Mouse (Mus musculus): Measurements from ENCODE around the gene Dgkz.

Dgkz gene

GRCm38 (mm10) chr2:91939303-91939935 is 36.2 kb downstream of the Dgkz start:
- no peak for DNase-seq (ENCODE audit: extremely low read depth, low read depth, low spot score)

GRCm38 (mm10) chr2:91936154-91936553 is 39.5 kb downstream of the Dgkz start:
- no peak for DNase-seq (ENCODE audit: extremely low read depth, low read depth, low spot score)

- DNase-seq (ENCODE audit: extremely low read depth, low read depth, low spot score), result no peak
These were observed 40.7 kb downstream of the Dgkz start for GRCm38 (mm10) chr2:91934826-91935525.

DNA sequence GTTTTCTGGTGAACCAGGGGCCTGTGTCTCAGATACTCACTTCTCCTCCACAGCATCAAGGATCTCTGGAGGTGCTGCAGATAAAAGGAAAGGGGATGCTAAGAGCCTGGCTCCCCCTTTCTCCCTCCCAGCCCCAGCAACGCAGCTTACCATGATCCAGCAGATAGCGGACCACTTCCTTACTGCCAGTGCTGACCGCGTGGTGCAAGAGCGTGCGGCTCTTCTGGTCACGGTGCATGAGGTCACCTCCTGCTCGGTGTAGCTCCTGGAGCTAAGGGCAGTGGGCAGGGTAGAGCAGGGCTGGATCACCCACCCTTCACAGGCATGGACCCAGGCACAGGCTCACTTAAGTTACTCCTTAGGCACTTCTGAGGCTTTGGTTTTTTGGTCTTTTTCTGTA is 41.6 kb downstream of the Dgkz start:
- DNase-seq (ENCODE audit: extremely low read depth, low read depth, low spot score), result no peak

DNA sequence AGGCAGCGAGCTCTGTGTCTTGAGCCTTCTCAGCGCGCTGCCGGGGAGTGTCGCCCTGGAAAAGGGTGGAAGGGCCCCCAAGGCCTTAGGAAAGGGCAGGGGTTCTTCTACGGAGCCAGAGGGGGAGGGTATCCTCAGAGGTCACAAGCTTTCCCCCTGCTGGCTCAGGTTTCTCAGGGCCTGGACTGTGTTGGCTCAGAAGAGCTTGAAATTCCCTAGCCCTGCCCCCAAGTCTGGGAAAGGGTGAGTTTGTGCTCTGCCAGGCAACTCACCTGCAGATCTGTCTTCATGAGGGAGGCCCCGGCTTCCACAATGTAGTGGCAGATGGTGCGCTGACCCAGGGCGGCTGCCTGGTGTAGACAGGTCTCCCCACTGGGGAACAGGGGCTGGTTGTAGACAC is 42.2 kb downstream of the Dgkz start:
- DNase-seq (ENCODE audit: extremely low read depth, low read depth, low spot score), result no peak

GRCm38 (mm10) chr2:91932737-91933350 is 42.8 kb downstream of the Dgkz start:
- no peak for DNase-seq (ENCODE audit: extremely low read depth, low read depth, low spot score)

- DNase-seq (ENCODE audit: extremely low read depth, low read depth, low spot score), result no peak
These were observed 43.4 kb downstream of the Dgkz start, which contains the start of gene Mdk for GRCm38 (mm10) chr2:91932160-91932711. Gene Mdk (minus strand): TSS chr2:91932297.

- no peak for DNase-seq (ENCODE audit: extremely low read depth, low read depth, low spot score)
These were observed 44.1 kb downstream of the Dgkz start for GRCm38 (mm10) chr2:91931328-91932159.

GRCm38 (mm10) chr2:91930761-91931291 is 44.8 kb downstream of the Dgkz start:
- DNase-seq (ENCODE audit: extremely low read depth, low read depth, low spot score), result no peak

DNA sequence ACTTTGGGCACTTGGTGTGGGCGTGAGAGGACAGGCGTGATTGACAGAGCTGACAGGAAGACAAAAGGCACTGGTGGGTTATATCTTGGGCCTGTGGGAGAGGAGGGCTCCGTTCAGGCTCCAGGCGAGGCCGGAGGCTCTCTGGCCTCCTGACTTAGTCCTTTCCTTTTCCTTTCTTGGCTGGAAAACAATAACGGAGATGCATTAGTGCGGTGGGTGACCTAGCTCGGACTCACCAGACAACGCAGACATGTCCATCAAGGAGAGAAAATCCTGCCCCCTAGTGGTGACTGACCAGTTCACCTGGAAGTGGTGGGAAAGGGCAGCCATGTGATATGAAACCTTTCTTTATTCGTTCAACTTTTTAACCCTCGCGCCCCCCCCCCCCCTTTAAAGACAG is 45.7 kb downstream of the Dgkz start:
- DNase-seq (ENCODE audit: extremely low read depth, low read depth, low spot score), result no peak

GRCm38 (mm10) chr2:91929455-91929854 is 46.2 kb downstream of the Dgkz start:
- DNase-seq (ENCODE audit: extremely low read depth, low read depth, low spot score), result no peak

- no peak for DNase-seq (ENCODE audit: extremely low read depth, low read depth, low spot score)
These were observed 46.9 kb downstream of the Dgkz start for GRCm38 (mm10) chr2:91928534-91929350.

DNA sequence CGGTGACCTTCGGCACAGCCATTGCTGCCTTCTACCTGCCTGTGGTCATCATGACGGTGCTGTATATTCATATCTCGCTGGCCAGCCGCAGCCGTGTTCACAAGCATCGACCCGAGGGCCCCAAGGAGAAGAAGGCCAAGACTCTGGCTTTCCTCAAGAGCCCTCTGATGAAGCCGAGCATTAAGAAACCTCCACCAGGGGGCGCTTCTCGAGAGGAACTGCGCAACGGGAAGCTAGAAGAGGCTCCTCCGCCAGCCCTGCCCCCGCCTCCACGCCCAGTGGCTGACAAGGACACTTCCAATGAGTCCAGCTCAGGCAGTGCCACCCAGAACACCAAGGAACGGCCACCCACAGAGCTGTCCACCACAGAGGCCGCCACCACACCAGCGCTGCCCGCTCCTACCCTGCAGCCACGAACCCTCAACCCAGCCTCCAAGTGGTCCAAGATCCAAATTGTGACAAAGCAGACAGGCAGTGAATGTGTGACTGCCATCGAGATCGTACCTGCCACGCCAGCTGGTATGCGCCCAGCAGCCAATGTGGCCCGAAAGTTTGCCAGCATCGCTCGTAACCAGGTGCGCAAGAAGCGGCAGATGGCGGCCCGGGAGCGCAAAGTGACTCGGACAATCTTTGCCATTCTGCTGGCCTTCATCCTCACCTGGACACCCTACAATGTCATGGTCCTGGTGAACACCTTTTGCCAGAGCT is 47.7 kb downstream of the Dgkz start:
- no peak for DNase-seq (ENCODE audit: extremely low read depth, low read depth, low spot score)

DNA sequence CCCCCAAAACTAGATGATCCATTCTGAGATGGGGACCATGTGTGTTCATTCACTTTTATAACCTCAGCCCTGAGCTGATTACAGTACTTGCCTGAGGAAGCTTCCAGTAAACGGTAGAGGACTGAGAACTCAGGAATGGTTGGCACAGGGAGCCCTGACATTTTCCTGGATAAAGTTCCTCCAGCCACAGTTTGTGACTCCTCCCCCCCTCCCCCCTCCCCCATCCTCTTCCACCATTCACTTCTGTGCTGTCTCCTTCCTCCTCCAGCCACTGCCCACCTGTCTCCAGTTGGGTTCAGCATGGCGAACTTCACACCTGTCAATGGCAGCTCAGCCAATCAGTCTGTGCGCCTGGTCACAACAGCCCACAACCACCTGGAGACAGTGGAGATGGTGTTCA is 48.7 kb downstream of the Dgkz start, which contains the start of gene Chrm4:
Gene Chrm4, plus strand, starts transcription at position 301 of the 400 bp plus-strand sequence.
- DNase-seq (ENCODE audit: extremely low read depth, low read depth, low spot score), result no peak

- DNase-seq (ENCODE audit: extremely low read depth, low read depth, low spot score), result no peak
These were observed 50.2 kb downstream of the Dgkz start for GRCm38 (mm10) chr2:91925442-91925841.

GRCm38 (mm10) chr2:91924726-91925125 is 50.9 kb downstream of the Dgkz start:
- no peak for DNase-seq (ENCODE audit: extremely low read depth, low read depth, low spot score)

GRCm38 (mm10) chr2:91923415-91924337 is 52.0 kb downstream of the Dgkz start:
- DNase-seq (ENCODE audit: extremely low read depth, low read depth, low spot score), result no peak

Data from fat pad, adult 2 months (tissue).